Mouse (Mus musculus) splenic B cell, adult 2 months (primary cell): ENCODE results near the gene Zfp622.
"Not testable (repeated sequence)": the region's sequence is repeated elsewhere in the genome, so short reads cannot be mapped to it uniquely, and the experiment has no call there.

Experiments
- DNase-seq: peaks from one replicate; pipeline ENCODE4 v3.0.0-alpha.2; 2011; ENCODE audit warnings: low read depth, low spot score
- H3K27me3 ChIP-seq: 2 replicates; pipeline ENCODE4 v1.6.1; 2012; ENCODE audit warnings: mild to moderate bottlenecking, low read length, moderate library complexity, mixed read lengths; ENCODE audit not compliant: control insufficient read depth, poor library complexity, insufficient read depth, severe bottlenecking
- H3K36me3 ChIP-seq: 2 replicates; pipeline ENCODE4 v1.6.1; 2012; ENCODE audit warnings: mild to moderate bottlenecking, low read length, moderate library complexity, mixed read lengths; ENCODE audit not compliant: control insufficient read depth, poor library complexity, insufficient read depth, severe bottlenecking

Zfp622 gene

DNA sequence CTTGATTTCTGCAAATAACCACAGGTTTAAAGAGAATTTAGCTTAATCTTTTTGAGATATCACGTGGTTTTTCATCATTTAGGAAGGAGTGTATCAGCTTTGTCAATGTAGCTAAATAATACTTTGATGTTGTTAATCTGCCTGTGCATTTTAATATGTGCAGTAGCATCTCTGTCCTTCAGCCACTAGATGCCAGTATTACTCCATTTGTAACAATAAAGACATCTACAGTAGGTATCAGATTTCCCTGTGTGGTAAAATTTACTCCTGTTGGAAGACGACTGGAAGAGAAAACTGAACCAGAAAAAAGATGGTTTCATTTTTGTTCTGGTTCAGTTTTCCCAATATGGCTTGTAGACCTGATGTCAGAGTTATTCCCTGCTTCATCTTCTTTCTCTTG lies 11.4 kb downstream of the Zfp622 start:
- DNase-seq = peak; percentile 61
- H3K36me3 ChIP-seq = peaks cover 21% of the 10 kb centered on the region
- H3K27me3 ChIP-seq = no peaks in the 10 kb centered on the region

DNA sequence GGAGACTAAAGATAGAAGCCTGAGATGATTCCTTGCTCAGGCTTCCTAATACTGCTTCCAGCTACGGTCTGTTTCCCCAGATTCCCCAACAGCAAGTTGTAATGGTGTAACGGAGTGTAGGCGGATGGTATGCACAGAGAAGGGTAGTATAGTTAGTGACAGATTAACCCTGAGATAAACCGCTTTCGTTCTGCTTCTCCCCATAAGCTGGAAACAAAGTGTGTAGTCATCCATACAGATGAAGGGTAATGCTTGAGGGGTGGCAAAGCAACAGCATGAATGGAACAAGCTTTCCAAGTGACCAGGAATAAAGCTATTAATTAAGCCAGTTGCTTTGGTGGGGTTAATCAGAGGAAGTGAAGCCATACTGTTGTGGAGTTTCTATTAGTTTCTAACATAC lies 15.4 kb downstream of the Zfp622 start:
- DNase-seq, H3K27me3 ChIP-seq: not testable (repeated sequence)
- H3K36me3 ChIP-seq = peaks cover 12% of the 10 kb centered on the region

- DNase-seq = no peak
- no peaks in the 10 kb centered on the region for H3K27me3 ChIP-seq
- no peaks in the 10 kb centered on the region for H3K36me3 ChIP-seq
These were observed 24.5 kb downstream of the Zfp622 start for GRCm38 (mm10) chr15:26008621-26009020.

DNA sequence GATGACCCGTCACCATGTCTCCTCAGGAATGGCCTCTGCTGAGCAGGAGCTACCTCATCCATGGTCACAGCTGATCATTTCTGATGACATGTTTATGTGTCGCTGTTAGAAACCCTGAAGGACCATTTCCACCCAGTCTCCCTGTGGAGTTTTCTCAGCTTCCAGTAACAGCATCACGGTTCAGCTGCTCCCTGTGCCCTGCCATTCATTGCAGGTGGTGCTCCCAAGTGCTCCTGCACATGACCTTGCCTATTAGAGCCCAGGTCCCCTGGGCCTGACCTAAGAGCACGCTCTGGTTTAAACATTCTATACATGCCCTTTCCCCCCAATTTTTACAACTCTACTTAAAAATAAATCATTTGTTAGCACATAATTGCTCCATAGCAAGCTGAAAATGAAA lies 28.7 kb downstream of the Zfp622 start:
- DNase-seq = no peak
- H3K36me3 ChIP-seq = no peaks in the 10 kb centered on the region
- no peaks in the 10 kb centered on the region; the same call in 1 of the 2 replicates for H3K27me3 ChIP-seq

- no peaks in the 10 kb centered on the region for H3K36me3 ChIP-seq
- peak; percentile 90 for DNase-seq
- no peaks in the 10 kb centered on the region; the same call in 1 of the 2 replicates for H3K27me3 ChIP-seq
These were observed 32.0 kb downstream of the Zfp622 start for GRCm38 (mm10) chr15:26015979-26016665.

DNA sequence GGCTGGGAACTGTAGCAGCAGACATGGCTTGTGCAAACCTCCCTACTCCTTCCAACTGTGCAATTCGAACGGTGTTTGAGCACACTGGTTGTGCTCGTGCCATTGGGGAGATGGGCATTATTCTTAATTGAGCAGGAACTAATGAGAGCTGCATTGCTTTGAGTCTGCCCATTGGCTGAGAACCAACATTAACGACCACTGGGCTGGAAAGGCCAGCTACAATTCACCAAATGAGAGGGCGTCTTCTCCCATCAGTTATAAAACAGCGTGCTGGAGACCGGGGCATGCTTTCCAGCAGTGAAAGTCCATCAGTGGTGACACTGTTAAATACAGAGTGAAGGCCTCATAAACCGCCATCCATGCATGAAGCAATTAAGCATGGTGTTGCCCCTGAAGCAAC lies 37.6 kb downstream of the Zfp622 start:
- DNase-seq = no peak
- no peaks in the 10 kb centered on the region for H3K27me3 ChIP-seq
- H3K36me3 ChIP-seq = no peaks in the 10 kb centered on the region

DNA sequence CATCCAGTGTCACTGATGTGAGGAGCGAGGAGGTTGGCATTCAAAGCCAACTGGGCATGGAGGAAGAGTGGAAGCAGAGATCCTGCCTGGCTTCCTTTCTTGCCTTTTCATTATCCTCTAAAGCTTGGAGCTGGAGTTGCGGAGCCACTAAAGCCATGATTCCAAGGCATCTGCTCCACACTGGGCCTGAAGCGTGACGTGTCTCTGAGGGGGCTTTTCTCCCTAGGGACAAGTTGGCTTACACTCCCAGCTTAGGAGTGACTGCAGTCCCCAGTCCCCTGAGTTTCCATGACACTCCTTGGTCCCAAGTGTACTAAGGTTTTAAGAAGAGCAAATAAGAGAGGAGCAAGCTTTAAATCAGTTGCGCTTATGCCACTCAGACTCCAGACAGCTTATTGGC lies 38.5 kb downstream of the Zfp622 start:
- no peak for DNase-seq
- H3K27me3 ChIP-seq = no peaks in the 10 kb centered on the region
- H3K36me3 ChIP-seq = no peaks in the 10 kb centered on the region

DNA sequence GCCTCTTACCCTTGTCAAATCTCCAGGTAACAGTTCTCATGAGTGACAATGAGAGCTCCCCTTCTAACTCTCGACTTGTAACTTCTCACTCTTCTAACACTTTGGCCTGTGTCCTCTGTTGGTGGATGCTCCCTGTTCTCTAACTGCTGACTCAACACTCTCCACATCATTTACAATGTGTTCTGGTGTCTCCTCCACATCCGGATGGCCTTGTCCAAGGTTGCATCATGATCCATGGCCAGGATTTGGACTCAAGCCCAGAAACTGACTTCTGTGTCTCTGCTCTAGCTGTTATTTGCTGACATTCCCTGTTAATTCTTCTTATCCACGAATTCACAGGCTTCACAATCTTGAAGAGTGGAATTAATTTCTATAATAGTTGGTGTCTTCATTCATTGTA lies 47.5 kb downstream of the Zfp622 start:
- DNase-seq = no peak
- Histone ChIP-seq H3K27me3 (no peaks in the 10 kb centered on the region), H3K36me3 (no peaks in the 10 kb centered on the region)

GRCm38 (mm10) chr15:26040567-26040966 lies 56.4 kb downstream of the Zfp622 start:
- DNase-seq = no peak
- Histone ChIP-seq H3K36me3 (no peaks in the 10 kb centered on the region), H3K27me3 (no peaks in the 10 kb centered on the region)

DNA sequence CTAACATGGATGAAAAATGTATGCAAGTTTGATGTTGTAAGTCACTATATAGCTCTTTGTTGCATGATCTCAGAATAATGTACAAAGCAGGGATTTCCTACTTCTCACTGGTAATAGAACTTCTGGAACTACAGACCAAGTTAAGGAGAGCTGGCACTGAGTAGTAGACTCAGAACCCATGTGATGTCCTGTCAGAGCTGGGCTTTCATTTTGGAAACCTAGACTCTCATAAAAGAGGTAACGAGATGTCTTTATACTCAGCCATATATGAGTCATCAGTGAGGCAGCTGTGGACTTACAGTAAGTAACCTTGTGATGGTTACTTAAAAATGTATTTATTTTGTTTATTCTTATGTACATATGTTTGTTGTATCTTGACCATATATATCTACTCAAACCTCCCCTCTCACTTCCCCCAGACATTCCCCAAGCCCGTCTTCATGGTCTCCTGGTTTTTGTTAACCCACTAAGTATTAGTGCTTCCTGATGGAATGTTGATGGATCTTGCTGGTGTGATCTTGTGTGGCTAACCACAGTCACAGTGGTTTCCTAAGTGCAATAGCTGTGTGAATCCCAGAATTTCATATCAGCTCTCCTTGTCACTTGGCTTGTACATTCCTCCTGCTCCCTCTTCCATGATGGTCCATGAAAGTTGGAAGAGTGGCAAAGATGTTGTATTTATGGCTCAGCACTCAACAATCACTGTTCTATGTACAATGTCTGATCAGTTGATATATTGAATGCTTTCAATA lies 57.2 kb downstream of the Zfp622 start:
- no peak for DNase-seq
- no peaks in the 10 kb centered on the region for H3K27me3 ChIP-seq
- H3K36me3 ChIP-seq = no peaks in the 10 kb centered on the region
